Mouse (Mus musculus) skeletal muscle tissue, adult 2 months (tissue): ENCODE measurements at regions not wholly inside any gene's neighbourhood (a gene's known extent, or its start where the extent isn't known, plus 50 kb on each side); places are given as distances from the start of the nearest gene placed in this dataset.
"Not testable (repeated sequence)": the region's sequence is repeated elsewhere in the genome, so short reads cannot be mapped to it uniquely, and the experiment has no call there.

Experiments
- DNase-seq: peaks from one replicate; pipeline ENCODE4 v3.0.0-alpha.2; 2012; ENCODE audit warnings: low read depth, low spot score

DNA sequence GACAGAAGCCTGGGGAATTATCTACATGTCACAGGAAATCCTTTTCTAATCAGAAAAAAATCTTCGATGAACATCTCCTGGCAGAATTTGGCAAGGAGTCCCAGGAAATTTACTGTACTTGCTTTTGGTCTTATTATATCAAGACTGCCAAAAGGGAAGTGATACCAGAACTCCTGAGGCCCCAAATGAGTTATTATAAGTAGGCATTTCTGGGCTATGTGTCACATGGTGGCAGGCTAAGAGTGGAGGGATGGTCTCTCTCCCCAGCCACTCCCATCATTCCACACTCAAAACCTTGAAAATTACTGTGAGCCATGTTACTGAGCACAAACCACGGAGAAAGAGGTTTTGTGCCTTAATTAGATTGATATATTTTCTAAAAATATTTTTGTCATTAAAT, 94.0 kb upstream of the Cdk6 start:
- no peak for DNase-seq

- no peak for DNase-seq
Observed at GRCm38 (mm10) chr5:3250273-3250672, 91.0 kb upstream of the Cdk6 start.

GRCm38 (mm10) chr5:3260289-3260688, 81.0 kb upstream of the Cdk6 start:
- DNase-seq, result no peak

- not testable (repeated sequence) for DNase-seq
Observed at GRCm38 (mm10) chr5:3264988-3265738, 76.1 kb upstream of the Cdk6 start.

GRCm38 (mm10) chr5:3267021-3267420, 74.3 kb upstream of the Cdk6 start:
- no peak for DNase-seq

DNA sequence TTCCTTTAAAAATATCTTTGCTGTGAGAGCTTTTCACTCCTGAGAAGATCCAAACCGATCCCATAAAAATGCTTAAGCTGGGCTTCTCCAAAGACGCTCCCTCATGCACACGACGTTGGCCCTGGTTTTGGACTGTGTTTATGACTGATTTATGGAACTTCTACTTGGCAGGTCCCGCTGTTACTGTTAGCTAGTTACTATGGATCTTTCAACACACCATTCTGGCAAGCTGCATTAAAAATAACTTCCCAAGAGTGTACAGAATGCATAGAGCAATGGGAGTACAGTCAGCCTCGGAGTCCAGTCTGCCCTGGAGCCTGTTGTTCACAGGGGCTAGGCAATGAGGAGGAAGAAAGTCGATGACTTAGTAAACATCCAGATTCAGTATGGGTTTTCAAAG, 71.5 kb upstream of the Cdk6 start:
- no peak for DNase-seq

GRCm38 (mm10) chr5:3273140-3273539, 68.1 kb upstream of the Cdk6 start:
- not testable (repeated sequence) for DNase-seq

DNA sequence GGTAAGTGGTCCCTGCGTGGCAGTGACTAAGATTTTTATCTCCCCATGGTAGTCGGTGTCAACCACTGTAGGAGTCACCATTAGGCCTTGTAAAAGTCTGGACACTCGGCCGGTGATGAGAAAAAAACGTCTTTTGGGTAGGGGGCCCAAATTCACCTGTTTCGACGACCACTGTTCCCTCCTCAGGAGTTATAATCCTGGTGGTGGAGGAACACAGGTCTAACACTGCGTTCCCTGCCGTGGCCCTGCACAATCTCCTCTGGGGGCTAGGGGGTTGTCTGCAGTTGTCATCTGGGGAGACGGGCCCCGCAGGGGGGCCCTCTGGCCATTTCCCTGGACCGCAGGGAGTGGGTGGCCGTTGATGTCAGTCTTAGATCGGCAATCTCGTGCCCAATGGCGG, 64.0 kb upstream of the Cdk6 start:
- not testable (repeated sequence) for DNase-seq

DNA sequence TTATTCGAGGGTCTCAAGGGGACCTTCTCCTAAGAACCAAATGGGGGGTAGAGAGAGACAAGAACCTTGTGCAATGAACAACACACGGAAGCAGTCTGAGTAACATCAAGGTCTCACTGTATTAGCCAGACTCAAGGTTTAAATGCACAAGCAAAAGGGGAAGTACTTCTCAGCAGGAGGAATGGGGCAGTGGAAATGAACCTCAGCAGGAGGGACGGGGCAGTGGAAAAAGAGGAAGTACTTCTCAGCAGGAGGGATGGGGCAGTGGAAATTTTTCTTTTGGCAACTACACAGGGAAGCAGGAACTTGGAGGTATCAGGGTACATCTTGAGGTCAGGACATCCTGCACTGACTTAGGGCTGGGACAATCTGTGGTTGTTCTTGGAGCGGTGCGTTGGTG, 62.3 kb upstream of the Cdk6 start:
- DNase-seq, result not testable (repeated sequence)

DNA sequence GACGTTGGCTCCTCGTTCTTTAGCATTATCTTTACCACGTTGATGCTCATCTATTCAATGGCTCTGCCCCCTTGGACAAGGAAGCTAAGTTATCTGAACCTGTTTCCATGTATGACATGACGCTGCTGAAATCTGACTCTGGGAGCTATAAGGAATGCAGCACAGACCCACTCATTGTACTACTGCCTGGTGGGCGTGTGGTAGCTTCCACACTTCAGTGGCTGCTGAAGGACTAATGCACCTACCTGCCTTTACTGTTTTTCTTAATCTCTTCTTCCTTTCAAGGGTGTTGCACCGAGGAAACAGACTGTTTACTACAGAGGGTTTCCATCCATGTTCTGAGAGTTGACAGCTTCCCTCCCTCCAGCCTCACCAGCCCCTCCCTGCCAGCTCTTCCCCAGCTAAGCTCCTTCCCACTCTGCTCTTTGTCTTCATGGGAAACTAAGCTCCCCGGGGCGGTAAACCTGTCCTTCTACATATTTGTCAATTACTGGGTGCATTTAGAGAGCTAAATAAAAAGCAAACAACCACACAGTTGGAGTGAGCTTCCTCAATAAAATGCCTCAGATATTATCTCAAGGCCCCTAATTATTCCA, 59.3 kb upstream of the Cdk6 start:
- DNase-seq, result not testable (repeated sequence)

DNA sequence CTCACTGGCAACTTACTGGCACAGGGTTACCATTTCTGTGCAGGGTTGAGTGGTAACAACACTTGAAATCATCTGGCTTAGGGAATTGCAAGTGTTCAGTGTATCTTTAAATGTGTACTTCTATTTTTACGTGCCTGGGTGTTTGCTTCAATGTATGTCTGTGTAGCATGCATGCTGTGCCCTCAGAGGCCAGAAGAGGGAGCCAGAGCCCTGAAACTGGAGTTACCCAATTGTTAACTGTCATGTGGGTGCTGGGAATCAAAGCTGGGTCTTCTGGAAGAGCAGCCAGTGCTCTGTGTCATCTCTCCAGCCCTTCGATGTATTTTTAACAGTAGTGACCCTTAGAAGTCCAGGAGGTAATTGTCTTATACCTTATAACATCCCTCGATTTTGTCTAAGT, 58.2 kb upstream of the Cdk6 start:
- DNase-seq, result no peak

GRCm38 (mm10) chr5:3284335-3284734, 57.0 kb upstream of the Cdk6 start:
- not testable (repeated sequence) for DNase-seq

DNA sequence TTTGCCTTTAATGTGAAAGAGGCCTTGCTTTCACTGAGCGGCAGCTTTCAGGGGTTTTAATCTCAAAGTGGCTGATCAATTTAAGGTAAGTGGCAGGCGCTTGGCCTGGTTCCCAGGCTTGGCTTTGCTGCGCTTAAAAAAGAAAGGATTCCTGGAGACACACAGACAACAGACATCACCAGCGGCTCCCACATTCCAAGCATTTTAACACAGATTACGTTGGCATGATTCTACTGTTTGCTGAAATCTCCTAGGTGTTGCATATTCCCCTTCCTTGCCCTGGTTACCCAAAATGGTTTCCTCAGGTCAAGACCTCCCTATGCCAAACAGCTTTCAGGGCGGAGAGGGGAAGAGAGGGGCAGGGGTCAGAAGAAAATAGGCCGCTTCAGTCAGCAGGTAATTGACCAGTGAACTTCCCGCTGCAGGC, 51.3 kb upstream of the Cdk6 start:
- DNase-seq, result not testable (repeated sequence)
